Mouse (Mus musculus): ENCODE data around the gene Cmip. TPM values are rescaled to one million over a fixed set of nuclear protein-coding genes. Genes with fewer than 3 reads are reported as not detected.

Cmip gene
- polyA plus RNA-seq, 1 experiment from 2014 or later, result 28.5 TPM

GRCm38 (mm10) chr8:117451072-117451471 lies 194.2 kb downstream of the Cmip start:
- Histone ChIP-seq H3K4me1 (ENCODE audit: control insufficient read depth, insufficient read depth, low read length) (no peaks in the 10 kb centered on the region), H3K27me3 (ENCODE audit: control insufficient read depth, insufficient read depth, low read length) (no peaks in the 10 kb centered on the region), H3K4me2 (no peak overlapping the region), H3K4me3 (ENCODE audit: low read depth, low read length) (no peak overlapping the region), H3K36me3 (ENCODE audit: control insufficient read depth, insufficient read depth, low read length) (peaks cover 9% of the 10 kb centered on the region), H3K27ac (ENCODE audit: low read depth, low read length) (no peak overlapping the region), H3K9ac (ENCODE audit: low read length) (no peak overlapping the region), H3K9me3 (ENCODE audit: control insufficient read depth, low read length) (no peaks in the 10 kb centered on the region)
- ATAC-seq (ENCODE audit: low FRiP score) (no peak), DNase-seq (ENCODE audit: low spot score, missing footprints) (no peak)
- WGBS, result 82% methylated on average over 9 of the region's 9 CpGs

GRCm38 (mm10) chr8:117453974-117454373 lies 197.1 kb downstream of the Cmip start:
- no peaks in the 10 kb centered on the region for H3K4me1 ChIP-seq (ENCODE audit: control insufficient read depth, insufficient read depth, low read length)
- H3K9ac ChIP-seq (ENCODE audit: low read length), result no peak overlapping the region
- no peak for ATAC-seq (ENCODE audit: low FRiP score)
- H3K27me3 ChIP-seq (ENCODE audit: control insufficient read depth, insufficient read depth, low read length), result no peaks in the 10 kb centered on the region
- peaks cover 12% of the 10 kb centered on the region; the same call in 1 of the 2 replicates for H3K36me3 ChIP-seq (ENCODE audit: control insufficient read depth, insufficient read depth, low read length)
- H3K27ac ChIP-seq (ENCODE audit: low read depth, low read length), result no peak overlapping the region
- H3K4me2 ChIP-seq, result no peak overlapping the region
- H3K4me3 ChIP-seq (ENCODE audit: low read depth, low read length), result no peak overlapping the region
- no peak for DNase-seq (ENCODE audit: low spot score, missing footprints)
- H3K9me3 ChIP-seq (ENCODE audit: control insufficient read depth, low read length), result no peaks in the 10 kb centered on the region
- WGBS, result 88% methylated on average over 6 of the region's 6 CpGs

GRCm38 (mm10) chr8:117454516-117455116 lies 197.8 kb downstream of the Cmip start:
- Histone ChIP-seq H3K4me1 (ENCODE audit: control insufficient read depth, insufficient read depth, low read length) (no peaks in the 10 kb centered on the region), H3K4me3 (ENCODE audit: low read depth, low read length) (no peak overlapping the region), H3K9ac (ENCODE audit: low read length) (no peak overlapping the region), H3K36me3 (ENCODE audit: control insufficient read depth, insufficient read depth, low read length) (peaks cover 11% of the 10 kb centered on the region; the same call in 1 of the 2 replicates), H3K27me3 (ENCODE audit: control insufficient read depth, insufficient read depth, low read length) (no peaks in the 10 kb centered on the region), H3K4me2 (no peak overlapping the region), H3K9me3 (ENCODE audit: control insufficient read depth, low read length) (no peaks in the 10 kb centered on the region), H3K27ac (ENCODE audit: low read depth, low read length) (no peak overlapping the region)
- 91% methylated on average over 14 of the region's 14 CpGs for WGBS
- DNase-seq (ENCODE audit: low spot score, missing footprints) (no peak), ATAC-seq (ENCODE audit: low FRiP score) (no peak)

- no peak overlapping the region for H3K9ac ChIP-seq (ENCODE audit: low read length)
- no peaks in the 10 kb centered on the region for H3K4me1 ChIP-seq (ENCODE audit: control insufficient read depth, insufficient read depth, low read length)
- H3K4me3 ChIP-seq (ENCODE audit: low read depth, low read length), result no peak overlapping the region
- no peaks in the 10 kb centered on the region for H3K9me3 ChIP-seq (ENCODE audit: control insufficient read depth, low read length)
- H3K4me2 ChIP-seq, result no peak overlapping the region
- DNase-seq (ENCODE audit: low spot score, missing footprints) (no peak), ATAC-seq (ENCODE audit: low FRiP score) (no peak)
- H3K36me3 ChIP-seq (ENCODE audit: control insufficient read depth, insufficient read depth, low read length), result peaks cover 8% of the 10 kb centered on the region; the same call in 1 of the 2 replicates
- no peaks in the 10 kb centered on the region for H3K27me3 ChIP-seq (ENCODE audit: control insufficient read depth, insufficient read depth, low read length)
- 88% methylated on average over 6 of the region's 6 CpGs for WGBS
- no peak overlapping the region for H3K27ac ChIP-seq (ENCODE audit: low read depth, low read length)
Measured at GRCm38 (mm10) chr8:117455701-117456100, 198.8 kb downstream of the Cmip start.

- no peaks in the 10 kb centered on the region for H3K9me3 ChIP-seq (ENCODE audit: control insufficient read depth, low read length)
- no peak for ATAC-seq (ENCODE audit: low FRiP score)
- no peak for DNase-seq (ENCODE audit: low spot score, missing footprints)
- H3K36me3 ChIP-seq (ENCODE audit: control insufficient read depth, insufficient read depth, low read length), result peaks cover 6% of the 10 kb centered on the region; the same call in 1 of the 2 replicates
- WGBS, result 76% methylated on average over 5 of the region's 5 CpGs
- no peak overlapping the region for H3K27ac ChIP-seq (ENCODE audit: low read depth, low read length)
- no peak overlapping the region for H3K4me2 ChIP-seq
- H3K4me3 ChIP-seq (ENCODE audit: low read depth, low read length), result no peak overlapping the region
- H3K9ac ChIP-seq (ENCODE audit: low read length), result no peak overlapping the region
- H3K4me1 ChIP-seq (ENCODE audit: control insufficient read depth, insufficient read depth, low read length), result no peaks in the 10 kb centered on the region
- no peaks in the 10 kb centered on the region for H3K27me3 ChIP-seq (ENCODE audit: control insufficient read depth, insufficient read depth, low read length)
Measured at GRCm38 (mm10) chr8:117458440-117458839, 201.6 kb downstream of the Cmip start.

GRCm38 (mm10) chr8:117462701-117463284 lies 205.9 kb downstream of the Cmip start:
- no peak overlapping the region for H3K9ac ChIP-seq (ENCODE audit: low read length)
- H3K4me1 ChIP-seq (ENCODE audit: control insufficient read depth, insufficient read depth, low read length), result no peaks in the 10 kb centered on the region
- DNase-seq (ENCODE audit: low spot score, missing footprints) (no peak), ATAC-seq (ENCODE audit: low FRiP score) (no peak)
- H3K4me3 ChIP-seq (ENCODE audit: low read depth, low read length), result no peak overlapping the region
- H3K27me3 ChIP-seq (ENCODE audit: control insufficient read depth, insufficient read depth, low read length), result no peaks in the 10 kb centered on the region
- WGBS, result 84% methylated on average over 11 of the region's 11 CpGs
- H3K4me2 ChIP-seq, result no peak overlapping the region
- H3K27ac ChIP-seq (ENCODE audit: low read depth, low read length), result no peak overlapping the region
- no peaks in the 10 kb centered on the region for H3K9me3 ChIP-seq (ENCODE audit: control insufficient read depth, low read length)
- peaks cover 3% of the 10 kb centered on the region; the same call in 1 of the 2 replicates for H3K36me3 ChIP-seq (ENCODE audit: control insufficient read depth, insufficient read depth, low read length)

- DNase-seq (ENCODE audit: low spot score, missing footprints), result no peak
- no peaks in the 10 kb centered on the region; the same call in 1 of the 2 replicates for H3K4me1 ChIP-seq (ENCODE audit: control insufficient read depth, insufficient read depth, low read length)
- H3K27me3 ChIP-seq (ENCODE audit: control insufficient read depth, insufficient read depth, low read length), result no peaks in the 10 kb centered on the region
- 94% methylated on average over 6 of the region's 6 CpGs for WGBS
- no peak overlapping the region for H3K4me3 ChIP-seq (ENCODE audit: low read depth, low read length)
- H3K36me3 ChIP-seq (ENCODE audit: control insufficient read depth, insufficient read depth, low read length), result no peaks in the 10 kb centered on the region
- ATAC-seq (ENCODE audit: low FRiP score), result no peak
- no peaks in the 10 kb centered on the region for H3K9me3 ChIP-seq (ENCODE audit: control insufficient read depth, low read length)
- H3K9ac ChIP-seq (ENCODE audit: low read length), result no peak overlapping the region
- H3K27ac ChIP-seq (ENCODE audit: low read depth, low read length), result no peak overlapping the region
- H3K4me2 ChIP-seq, result no peak overlapping the region
Measured at GRCm38 (mm10) chr8:117464525-117464924, 207.7 kb downstream of the Cmip start.

GRCm38 (mm10) chr8:117465250-117465649 lies 208.4 kb downstream of the Cmip start:
- peak; percentile 93 for DNase-seq (ENCODE audit: low spot score, missing footprints)
- Histone ChIP-seq H3K27me3 (ENCODE audit: control insufficient read depth, insufficient read depth, low read length) (no peaks in the 10 kb centered on the region), H3K36me3 (ENCODE audit: control insufficient read depth, insufficient read depth, low read length) (no peaks in the 10 kb centered on the region), H3K4me2 (no peak overlapping the region), H3K9me3 (ENCODE audit: control insufficient read depth, low read length) (no peaks in the 10 kb centered on the region), H3K27ac (ENCODE audit: low read depth, low read length) (no peak overlapping the region), H3K4me1 (ENCODE audit: control insufficient read depth, insufficient read depth, low read length) (peaks cover 7% of the 10 kb centered on the region; the same call in 1 of the 2 replicates), H3K4me3 (ENCODE audit: low read depth, low read length) (no peak overlapping the region), H3K9ac (ENCODE audit: low read length) (no peak overlapping the region)
- 48% methylated on average over 5 of the region's 5 CpGs for whole genome bisulfite sequencing
- no peak for ATAC-seq (ENCODE audit: low FRiP score)

GRCm38 (mm10) chr8:117467466-117467865 lies 210.6 kb downstream of the Cmip start:
- Histone ChIP-seq H3K27me3 (ENCODE audit: control insufficient read depth, insufficient read depth, low read length) (no peaks in the 10 kb centered on the region), H3K4me3 (ENCODE audit: low read depth, low read length) (no peak overlapping the region), H3K9me3 (ENCODE audit: control insufficient read depth, low read length) (no peaks in the 10 kb centered on the region), H3K36me3 (ENCODE audit: control insufficient read depth, insufficient read depth, low read length) (no peaks in the 10 kb centered on the region), H3K9ac (ENCODE audit: low read length) (no peak overlapping the region), H3K4me2 (no peak overlapping the region), H3K4me1 (ENCODE audit: control insufficient read depth, insufficient read depth, low read length) (peaks cover 7% of the 10 kb centered on the region; the same call in 1 of the 2 replicates), H3K27ac (ENCODE audit: low read depth, low read length) (no peak overlapping the region)
- ATAC-seq (ENCODE audit: low FRiP score) (no peak), DNase-seq (ENCODE audit: low spot score, missing footprints) (no peak)
- WGBS, result 89% methylated on average over 10 of the region's 10 CpGs
